Mouse (Mus musculus): ENCODE data around the gene Spryd3. TPM values are rescaled to one million over a fixed set of nuclear protein-coding genes. Genes with fewer than 3 reads are reported as not detected.

The Spryd3 gene
- polyA plus RNA-seq, 1 experiment from 2014 or later = 95.9 TPM

DNA sequence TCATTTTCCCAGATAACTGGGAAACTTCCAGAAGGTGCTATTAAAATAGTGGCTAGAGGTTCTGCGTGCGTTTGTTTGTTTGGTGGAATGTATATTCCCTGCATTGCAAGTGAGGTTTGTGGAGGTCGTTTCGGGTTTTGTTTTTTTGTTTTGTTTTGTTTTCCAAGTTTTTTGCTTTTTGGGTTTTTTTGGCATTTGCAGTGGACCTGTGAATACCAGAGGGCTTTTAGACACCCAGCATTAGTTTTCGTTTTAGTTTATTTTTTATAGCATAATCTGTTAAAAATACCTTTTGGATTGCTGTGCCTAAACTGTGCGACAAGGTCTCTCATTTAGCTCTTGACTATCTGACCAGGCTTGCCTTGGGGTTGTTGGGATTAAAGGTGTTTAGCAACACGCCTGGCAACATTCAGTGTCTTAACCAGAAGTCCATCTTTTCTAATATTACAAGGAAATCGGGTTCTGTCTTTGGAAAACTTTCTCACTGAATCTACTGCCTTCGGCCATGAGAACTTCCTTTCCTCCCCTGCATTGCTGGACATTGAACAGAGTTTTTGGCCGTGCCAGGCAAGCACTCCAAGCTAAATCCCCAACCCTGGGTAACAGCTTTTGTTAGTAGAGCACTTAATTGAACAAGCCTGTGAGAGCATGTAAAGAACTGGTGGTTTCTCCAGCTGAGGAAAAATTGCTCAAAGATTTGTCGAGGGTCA is 61.0 kb downstream of the Spryd3 start:
- H3K4me3 ChIP-seq (ENCODE audit: low read depth, low read length) = peak overlapping the region; percentile 93
- H3K9ac ChIP-seq (ENCODE audit: low read depth, low read length) = peak overlapping the region; percentile 95
- WGBS = 13% methylated on average over 11 of the region's 11 CpGs
- H3K27ac ChIP-seq (ENCODE audit: low read length) = no peak overlapping the region
- peaks cover 21% of the 10 kb centered on the region for H3K4me1 ChIP-seq (ENCODE audit: control insufficient read depth, insufficient read depth, low read length)
- H3K27me3 ChIP-seq (ENCODE audit: control insufficient read depth, insufficient read depth, low read depth, low read length) = no peaks in the 10 kb centered on the region; the same call in 1 of the 2 replicates
- peak overlapping the region; percentile 78 for H3K4me2 ChIP-seq (ENCODE audit: low read length)
- ATAC-seq = no peak
- H3K9me3 ChIP-seq (replicated peaks; ENCODE audit: control insufficient read depth, low read length, poor library complexity, severe bottlenecking) = no peaks in the 10 kb centered on the region
- no peaks in the 10 kb centered on the region for H3K36me3 ChIP-seq (ENCODE audit: control insufficient read depth, insufficient read depth, low read length)

- Histone ChIP-seq H3K9ac (ENCODE audit: low read depth, low read length) (peak overlapping the region; percentile 95), H3K9me3 (replicated peaks; ENCODE audit: control insufficient read depth, low read length, poor library complexity, severe bottlenecking) (no peaks in the 10 kb centered on the region), H3K27me3 (ENCODE audit: control insufficient read depth, insufficient read depth, low read depth, low read length) (no peaks in the 10 kb centered on the region; the same call in 1 of the 2 replicates), H3K4me3 (ENCODE audit: low read depth, low read length) (peak overlapping the region; percentile 93), H3K4me2 (ENCODE audit: low read length) (peak overlapping the region; percentile 78), H3K27ac (ENCODE audit: low read length) (peak overlapping the region; percentile 95), H3K36me3 (ENCODE audit: control insufficient read depth, insufficient read depth, low read length) (no peaks in the 10 kb centered on the region), H3K4me1 (ENCODE audit: control insufficient read depth, insufficient read depth, low read length) (peaks cover 21% of the 10 kb centered on the region)
- under 1% methylated on average over 56 of the region's 57 CpGs for WGBS
- ATAC-seq = peak; percentile 66
Observed at GRCm38 (mm10) chr15:102074070-102074731, 61.8 kb downstream of the Spryd3 start.

- peak; percentile 94 for ATAC-seq
- under 1% methylated on average over 47 of the region's 58 CpGs for WGBS
- Histone ChIP-seq H3K4me1 (ENCODE audit: control insufficient read depth, insufficient read depth, low read length) (peaks cover 21% of the 10 kb centered on the region), H3K36me3 (ENCODE audit: control insufficient read depth, insufficient read depth, low read length) (no peaks in the 10 kb centered on the region), H3K27ac (ENCODE audit: low read length) (peak within 1 kb of the TSS; percentile 95), H3K9ac (ENCODE audit: low read depth, low read length) (peak within 1 kb of the TSS; percentile 95), H3K9me3 (replicated peaks; ENCODE audit: control insufficient read depth, low read length, poor library complexity, severe bottlenecking) (no peaks in the 10 kb centered on the region), H3K4me3 (ENCODE audit: low read depth, low read length) (peak within 1 kb of the TSS; percentile 93), H3K27me3 (ENCODE audit: control insufficient read depth, insufficient read depth, low read depth, low read length) (no peaks in the 10 kb centered on the region; the same call in 1 of the 2 replicates), H3K4me2 (ENCODE audit: low read length) (peak within 1 kb of the TSS; percentile 78)
Observed at GRCm38 (mm10) chr15:102073559-102074069, 62.4 kb downstream of the Spryd3 start, which contains the start of gene Eif4b. Eif4b (plus strand) TSS chr15:102073773.

DNA sequence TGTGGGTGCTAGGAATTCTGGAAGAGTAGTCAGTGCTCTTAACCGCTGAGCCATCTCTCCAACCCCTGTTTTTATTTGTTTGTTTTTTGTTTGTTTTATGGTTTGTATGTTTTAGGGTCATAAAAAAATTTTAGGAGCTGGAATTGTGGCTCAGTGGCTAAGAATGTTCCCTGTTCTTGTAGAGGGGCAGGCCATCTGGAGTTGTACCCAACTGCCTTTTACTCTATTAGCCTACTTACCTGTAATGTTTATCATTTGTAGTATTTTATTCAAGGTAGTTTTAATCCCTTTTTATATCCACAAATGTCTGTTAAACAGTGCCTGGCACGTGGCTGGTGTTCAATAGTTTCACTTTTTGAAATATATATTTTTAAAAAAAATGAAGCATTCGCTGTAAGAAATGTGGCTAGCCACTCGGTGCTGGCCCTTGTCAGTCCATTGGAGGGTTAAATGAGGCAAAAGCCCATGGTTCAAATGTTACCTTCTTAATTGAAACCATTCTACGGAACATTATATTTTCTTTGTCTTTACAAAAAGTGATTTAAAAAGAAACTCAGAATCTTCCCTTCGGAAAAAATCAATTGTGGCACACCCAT is 63.0 kb downstream of the Spryd3 start:
- peak overlapping the region; percentile 55 for H3K4me2 ChIP-seq (ENCODE audit: low read length)
- no peaks in the 10 kb centered on the region for H3K36me3 ChIP-seq (ENCODE audit: control insufficient read depth, insufficient read depth, low read length)
- H3K4me3 ChIP-seq (ENCODE audit: low read depth, low read length) = peak overlapping the region; percentile 93
- H3K4me1 ChIP-seq (ENCODE audit: control insufficient read depth, insufficient read depth, low read length) = peaks cover 21% of the 10 kb centered on the region
- ATAC-seq = peak; percentile 49
- H3K9ac ChIP-seq (ENCODE audit: low read depth, low read length) = peak overlapping the region; percentile 40; the same call in 1 of the 2 replicates
- H3K27ac ChIP-seq (ENCODE audit: low read length) = peak overlapping the region; percentile 95
- 17% methylated on average over 6 of the region's 6 CpGs for WGBS
- no peaks in the 10 kb centered on the region for H3K9me3 ChIP-seq (replicated peaks; ENCODE audit: control insufficient read depth, low read length, poor library complexity, severe bottlenecking)
- no peaks in the 10 kb centered on the region; the same call in 1 of the 2 replicates for H3K27me3 ChIP-seq (ENCODE audit: control insufficient read depth, insufficient read depth, low read depth, low read length)

DNA sequence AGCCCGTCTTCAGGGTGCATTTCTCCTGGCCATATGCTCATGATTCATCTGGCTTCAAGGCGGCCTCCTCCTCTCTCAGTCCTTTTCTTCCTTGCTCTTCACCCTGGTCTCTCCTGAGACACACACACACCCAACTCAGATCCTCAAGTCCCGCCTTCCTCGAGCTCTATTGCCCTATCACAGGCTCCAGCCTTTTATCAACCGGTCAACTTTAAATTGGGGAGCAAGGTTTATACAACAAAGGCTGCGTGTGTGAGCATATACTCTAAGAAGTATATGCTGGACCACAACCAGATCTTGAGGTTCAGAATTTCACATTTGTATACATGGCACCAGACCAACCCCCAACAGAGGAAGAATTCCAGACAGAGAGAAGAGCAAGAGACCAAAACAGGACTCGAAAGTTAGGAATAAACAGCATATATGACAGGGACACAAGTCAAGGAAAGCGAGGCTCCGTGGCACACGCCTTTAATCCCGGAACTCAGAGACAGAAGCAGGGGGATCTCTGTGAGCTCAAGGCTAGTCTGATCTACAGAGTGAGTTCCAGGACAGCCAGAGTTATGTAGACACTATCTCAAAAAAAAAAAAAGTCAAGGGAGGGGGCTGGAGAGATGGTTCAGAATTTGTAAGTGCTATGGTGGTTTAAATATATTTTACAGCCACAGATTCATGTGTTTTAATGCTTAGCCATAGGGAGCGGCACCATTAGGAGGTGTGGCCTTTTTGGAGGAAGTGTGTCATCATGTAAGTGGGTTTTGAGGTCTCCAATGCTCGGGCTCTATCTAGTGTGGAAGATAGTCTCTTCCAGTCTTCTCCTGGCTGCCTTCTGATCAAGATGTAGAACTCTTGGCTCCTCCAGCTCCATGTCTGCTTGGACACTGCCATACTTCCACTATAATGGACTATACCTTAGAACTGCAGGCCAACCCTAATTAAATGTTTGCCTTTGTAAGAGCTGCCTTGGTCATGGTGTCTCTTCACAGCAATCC is 65.3 kb downstream of the Spryd3 start:
- ATAC-seq = no peak
- H3K9me3 ChIP-seq (replicated peaks; ENCODE audit: control insufficient read depth, low read length, poor library complexity, severe bottlenecking) = no peaks in the 10 kb centered on the region
- H3K4me1 ChIP-seq (ENCODE audit: control insufficient read depth, insufficient read depth, low read length) = peaks cover 15% of the 10 kb centered on the region
- no peak overlapping the region for H3K27ac ChIP-seq (ENCODE audit: low read length)
- no peak overlapping the region for H3K9ac ChIP-seq (ENCODE audit: low read depth, low read length)
- H3K27me3 ChIP-seq (ENCODE audit: control insufficient read depth, insufficient read depth, low read depth, low read length) = peaks cover 18% of the 10 kb centered on the region
- WGBS = 75% methylated on average over 13 of the region's 13 CpGs
- H3K36me3 ChIP-seq (ENCODE audit: control insufficient read depth, insufficient read depth, low read length) = no peaks in the 10 kb centered on the region
- H3K4me2 ChIP-seq (ENCODE audit: low read length) = no peak overlapping the region
- no peak overlapping the region for H3K4me3 ChIP-seq (ENCODE audit: low read depth, low read length)

Other genes with a start within 250 kb of the Spryd3 start
- 0.13 TPM in 1 of 2 replicates, not detected in the other for gene Krt76, start 243.3 kb downstream of the Spryd3 start, polyA plus RNA-seq (2015; fragmentation: Nextera tagmentation; extraction: Ambion mirVana)
- not detected in 2 replicates for gene Krt4, start 211.5 kb downstream of the Spryd3 start, polyA plus RNA-seq (2015; fragmentation: Nextera tagmentation; extraction: Ambion mirVana)
- gene Krt79, start 195.9 kb downstream of the Spryd3 start, polyA plus RNA-seq (2015; fragmentation: Nextera tagmentation; extraction: Ambion mirVana) = 0.25 and 0.51 TPM in 2 replicates
- not detected in 2 replicates for gene Krt78, start 181.9 kb downstream of the Spryd3 start, polyA plus RNA-seq (2015; fragmentation: Nextera tagmentation; extraction: Ambion mirVana)
- 2.2 TPM in 2 replicates for gene Krt8, start 131.8 kb downstream of the Spryd3 start, polyA plus RNA-seq (2015; fragmentation: Nextera tagmentation; extraction: Ambion mirVana)
- 3.8 and 5.1 TPM in 2 replicates for gene Krt18, start 108.1 kb downstream of the Spryd3 start, polyA plus RNA-seq (2015; fragmentation: Nextera tagmentation; extraction: Ambion mirVana)
- gene Eif4b, start 62.5 kb downstream of the Spryd3 start, polyA plus RNA-seq (2015; fragmentation: Nextera tagmentation; extraction: Ambion mirVana) = 87.3 and 90.0 TPM in 2 replicates
- gene Tns2, start 35.8 kb downstream of the Spryd3 start, polyA plus RNA-seq (2015; fragmentation: Nextera tagmentation; extraction: Ambion mirVana) = 7.4 and 9.4 TPM in 2 replicates
- 2.5 and 3.1 TPM in 2 replicates for gene Igfbp6, start 8.1 kb upstream of the Spryd3 start, polyA plus RNA-seq (2015; fragmentation: Nextera tagmentation; extraction: Ambion mirVana)
- gene Soat2, start 14.3 kb upstream of the Spryd3 start, polyA plus RNA-seq (2015; fragmentation: Nextera tagmentation; extraction: Ambion mirVana) = 0.21 TPM in 1 of 2 replicates, not detected in the other
- gene Zfp740, start 67.0 kb upstream of the Spryd3 start, polyA plus RNA-seq (2015; fragmentation: Nextera tagmentation; extraction: Ambion mirVana) = 54.0 and 59.2 TPM in 2 replicates
- 33.1 and 33.2 TPM in 2 replicates for gene Csad, start 68.5 kb upstream of the Spryd3 start, polyA plus RNA-seq (2015; fragmentation: Nextera tagmentation; extraction: Ambion mirVana)
- gene Itgb7, start 95.7 kb upstream of the Spryd3 start, polyA plus RNA-seq (2015; fragmentation: Nextera tagmentation; extraction: Ambion mirVana) = 0.43 and 0.80 TPM in 2 replicates
- 4.1 and 6.0 TPM in 2 replicates for gene Rarg, start 121.3 kb upstream of the Spryd3 start, polyA plus RNA-seq (2015; fragmentation: Nextera tagmentation; extraction: Ambion mirVana)
- gene Gm9918, start 134.3 kb upstream of the Spryd3 start, polyA plus RNA-seq (2015; fragmentation: Nextera tagmentation; extraction: Ambion mirVana) = not detected in 2 replicates
- gene Mfsd5, start 143.2 kb upstream of the Spryd3 start, polyA plus RNA-seq (2015; fragmentation: Nextera tagmentation; extraction: Ambion mirVana) = 58.7 and 59.8 TPM in 2 replicates
- 4.0 and 4.7 TPM in 2 replicates for gene Espl1, start 160.0 kb upstream of the Spryd3 start, polyA plus RNA-seq (2015; fragmentation: Nextera tagmentation; extraction: Ambion mirVana)
- 479 TPM in 2 replicates for gene Pfdn5, start 189.9 kb upstream of the Spryd3 start, polyA plus RNA-seq (2015; fragmentation: Nextera tagmentation; extraction: Ambion mirVana)
- 89.1 and 91.2 TPM in 2 replicates for gene Myg1, start 195.5 kb upstream of the Spryd3 start, polyA plus RNA-seq (2015; fragmentation: Nextera tagmentation; extraction: Ambion mirVana)
- 30.2 and 31.1 TPM in 2 replicates for gene Aaas, start 214.5 kb upstream of the Spryd3 start, polyA plus RNA-seq (2015; fragmentation: Nextera tagmentation; extraction: Ambion mirVana)
- gene Sp7, start 230.9 kb upstream of the Spryd3 start, polyA plus RNA-seq (2015; fragmentation: Nextera tagmentation; extraction: Ambion mirVana) = 0.40 and 0.55 TPM in 2 replicates

All from midbrain, embryonic 16.5 days (tissue).